Mouse (Mus musculus) embryo, embryonic 10 days (tissue): Measurements from ENCODE around the gene Tmem243.

ENCODE experiments used
- DNase-seq: peaks from one replicate; pipeline ENCODE4 v3.0.0-alpha.2; 2015; ENCODE audit warnings: low spot score

Tmem243 gene

GRCm38 (mm10) chr5:9173295-9173694 lies 72.8 kb downstream of the Tmem243 start:
- no peak for DNase-seq

- DNase-seq, result no peak
Measured at GRCm38 (mm10) chr5:9186467-9186866, 86.0 kb downstream of the Tmem243 start.
